Comparison of ENCODE assay signal across 9 mouse cellular contexts in genomic region chr11:82399621-82400020, GRCm38 (mm10). TPM values are rescaled to one million over a fixed set of nuclear protein-coding genes. Genes with fewer than 3 reads are reported as not detected.
DNase-seq lines count a peak whose midpoint lies in the region; ATAC-seq lines count a peak whose summit lies in the region.
"Had no signal": no experiment of that assay in that cellular context is flagged by ENCODE, and none has a peak within 500 bp of the region (broad histone marks: within the 10 kb centered on the region; RNA-seq: fewer than 3 reads in every experiment).

No protein-coding gene starts in this region.

- no peak for ATAC-seq in hindbrain, embryonic 11.5 days (ENCODE audit: low FRiP score)
- ATAC-seq in hindbrain, embryonic 12.5 days (ENCODE audit: low FRiP score): no peak

- no peak overlapping the region for H3K4me3 ChIP-seq in hindbrain, embryonic 11.5 days (ENCODE audit: low read depth, low read length)
- H3K4me3 ChIP-seq in hindbrain, embryonic 12.5 days: no peak overlapping the region
- H3K4me3 ChIP-seq: embryonic facial prominence, embryonic 12.5 days; limb, embryonic 15.5 days had no signal

- no peaks in the 10 kb centered on the region; the same call in 1 of the 2 replicates for H3K4me1 ChIP-seq in hindbrain, embryonic 11.5 days (replicated peaks; ENCODE audit: control insufficient read depth, insufficient read depth, low read length)
- H3K4me1 ChIP-seq in hindbrain, embryonic 12.5 days: peaks cover 6% of the 10 kb centered on the region
- H3K4me1 ChIP-seq: embryonic facial prominence, embryonic 12.5 days; limb, embryonic 15.5 days had no signal

- peaks cover 6% of the 10 kb centered on the region; the same call in 1 of the 2 replicates for H3K27me3 ChIP-seq in hindbrain, embryonic 11.5 days (ENCODE audit: control insufficient read depth, insufficient read depth, low read length)
- H3K27me3 ChIP-seq in hindbrain, embryonic 12.5 days: peaks cover 35% of the 10 kb centered on the region; the same call in 1 of the 2 replicates

- no peaks in the 10 kb centered on the region for H3K36me3 ChIP-seq in hindbrain, embryonic 11.5 days (ENCODE audit: control insufficient read depth, insufficient read depth, low read length)
- H3K36me3 ChIP-seq in hindbrain, embryonic 12.5 days: no peaks in the 10 kb centered on the region
- H3K36me3 ChIP-seq: embryonic facial prominence, embryonic 12.5 days; limb, embryonic 15.5 days had no signal

- no peak overlapping the region for H3K9ac ChIP-seq in hindbrain, embryonic 11.5 days (ENCODE audit: low read depth, low read length)
- no peak overlapping the region for H3K9ac ChIP-seq in hindbrain, embryonic 12.5 days
- H3K9ac ChIP-seq: embryonic facial prominence, embryonic 12.5 days; limb, embryonic 15.5 days had no signal

- 32% methylated on average over 3 of the region's 3 CpGs for WGBS in hindbrain, embryonic 11.5 days
- 17% methylated on average over 3 of the region's 3 CpGs for WGBS in hindbrain, embryonic 12.5 days

- peak; percentile 63 for DNase-seq in hindbrain, embryonic 11.5 days (ENCODE audit: low spot score)
- DNase-seq in urinary bladder, postnatal 25 days (ENCODE audit: low spot score): peak; percentile 33
- DNase-seq in urinary bladder, postnatal 36 days (ENCODE audit: low spot score in 2 of 2): no peak
- DNase-seq in embryo, embryonic 10.5 days (ENCODE audit: low spot score): peak; percentile 45
- peak; percentile 32 to 81 for DNase-seq in spleen, postnatal 4 days (ENCODE audit: low spot score in 2 of 2)
- no peak for DNase-seq in layer of hippocampus, postnatal 36 days

- H3K9me3 ChIP-seq in hindbrain, embryonic 11.5 days (ENCODE audit: control insufficient read depth, low read length): no peaks in the 10 kb centered on the region
- H3K9me3 ChIP-seq in hindbrain, embryonic 12.5 days (replicated peaks): no peaks in the 10 kb centered on the region
- H3K9me3 ChIP-seq: embryonic facial prominence, embryonic 12.5 days; limb, embryonic 15.5 days had no signal

- H3K4me2 ChIP-seq in hindbrain, embryonic 11.5 days (replicated peaks; ENCODE audit: low read depth, low read length): no peak overlapping the region
- no peak overlapping the region for H3K4me2 ChIP-seq in hindbrain, embryonic 12.5 days (replicated peaks)
- H3K4me2 ChIP-seq: embryonic facial prominence, embryonic 12.5 days; limb, embryonic 15.5 days had no signal

- no peak overlapping the region for H3K27ac ChIP-seq in hindbrain, embryonic 11.5 days (ENCODE audit: low read depth, low read length)
- no peak overlapping the region for H3K27ac ChIP-seq in hindbrain, embryonic 12.5 days
- H3K27ac ChIP-seq: embryonic facial prominence, embryonic 12.5 days; limb, embryonic 15.5 days had no signal

RNA-seq across cellular contexts. Expression of gene Tmem132e, which starts 10.9 kb away (rescaled TPM):
- 1.5 and 1.8 TPM in 2 replicates for polyA plus RNA-seq in hindbrain, embryonic 11.5 days (2014; fragmentation: Nextera tagmentation; extraction: Ambion mirVana)
- polyA plus RNA-seq in hindbrain, embryonic 12.5 days (2016; fragmentation: Nextera tagmentation; extraction: Ambion mirVana): 3.0 and 3.7 TPM in 2 replicates
- total RNA-seq in layer of hippocampus, postnatal 36 days (2021): 1 to 10 TPM; 7.2 to 8.3 TPM

Comparison
In these comparisons a context has a peak if more than half of its experiments do, and no peak if none do; other contexts are left out.
1. DNase-seq: peak in hindbrain, embryonic 11.5 days (single experiment), urinary bladder, postnatal 25 days (single experiment), embryo, embryonic 10.5 days (single experiment) and spleen, postnatal 4 days (2 of 2); none in urinary bladder, postnatal 36 days (0 of 2) and layer of hippocampus, postnatal 36 days (0 of 2).